Mouse (Mus musculus) embryonic facial prominence, embryonic 13.5 days (tissue): ENCODE measurements around the gene Slc7a6. TPM values are rescaled to one million over a fixed set of nuclear protein-coding genes. Genes with fewer than 3 reads are reported as not detected.

Source experiments
- ATAC-seq: fragments of 200-750 bp; cut with Nextera tagmentation; 2 replicates; pipeline ENCODE4 v1.8.0; 2017; ENCODE audit warnings: low read depth; ENCODE audit not compliant: insufficient number of reproducible peaks, insufficient read depth, low FRiP score, low TSS enrichment
- H3K27ac ChIP-seq: fragments of 300-500 bp; sonication (generic); 2 replicates; pipeline ENCODE4 v1.5.1; 2015; ENCODE audit warnings: moderate library complexity, mild to moderate bottlenecking, inconsistent platforms
- H3K27me3 ChIP-seq: fragments of 300-500 bp; sonication (generic); 2 replicates; pipeline ENCODE4 v1.6.1; 2015; ENCODE audit warnings: mild to moderate bottlenecking, inconsistent platforms
- H3K36me3 ChIP-seq: fragments of 300-500 bp; sonication (generic); 2 replicates; pipeline ENCODE4 v1.6.1; 2015; ENCODE audit warnings: mild to moderate bottlenecking, inconsistent platforms
- H3K4me1 ChIP-seq: fragments of 300-500 bp; sonication (generic); 2 replicates; pipeline ENCODE4 v1.6.1; 2015; ENCODE audit warnings: inconsistent platforms
- H3K4me2 ChIP-seq: fragments of 300-500 bp; sonication (generic); 2 replicates; pipeline ENCODE4 v1.6.1; 2015; ENCODE audit warnings: moderate library complexity, mild to moderate bottlenecking, inconsistent platforms
- H3K4me3 ChIP-seq: fragments of 300-500 bp; sonication (generic); 2 replicates; pipeline ENCODE4 v1.5.1; 2015; ENCODE audit warnings: mild to moderate bottlenecking, inconsistent platforms
- H3K9ac ChIP-seq: fragments of 300-500 bp; sonication (generic); 2 replicates; pipeline ENCODE4 v1.6.1; 2015; ENCODE audit warnings: mild to moderate bottlenecking, inconsistent platforms
- H3K9me3 ChIP-seq: fragments of 300-500 bp; sonication (generic); 2 replicates; pipeline ENCODE4 v1.6.1; 2016; ENCODE audit warnings: inconsistent platforms
- WGBS: fragments of 180-500 bp; shearing (Covaris S2); methylation state at CpG from one replicate; pipeline ENCODE4 v1.1.7; 2015; ENCODE audit warnings: mixed read lengths; 5-methylcytosine and 5-hydroxymethylcytosine counted together
- polyA plus RNA-seq: library from polyadenylated mRNA; unstranded; fragments of >200 nt; fragmentation: Nextera tagmentation; extraction: Ambion mirVana; gene quantifications from 2 replicates; pipeline ENCODE4 v1.2.1, GENCODE M21; 2015

Slc7a6 gene
- polyA plus RNA-seq = 57.6 and 59.2 TPM in 2 replicates

GRCm38 (mm10) chr8:106168356-106169016, at the start of gene Slc7a6:
Gene Slc7a6, plus strand, starts transcription at chr8:106168857.
- no peaks in the 10 kb centered on the region for H3K9me3 ChIP-seq
- peak; percentile 79 for ATAC-seq
- H3K4me2 ChIP-seq = peak within 1 kb of the TSS; percentile 84
- H3K27ac ChIP-seq = peak within 1 kb of the TSS; percentile 93
- H3K27me3 ChIP-seq = no peaks in the 10 kb centered on the region
- peaks cover 12% of the 10 kb centered on the region for H3K36me3 ChIP-seq
- H3K9ac ChIP-seq = peak within 1 kb of the TSS; percentile 90
- peaks cover 13% of the 10 kb centered on the region for H3K4me1 ChIP-seq
- under 1% methylated on average over 58 of the region's 59 CpGs for WGBS
- H3K4me3 ChIP-seq = peak within 1 kb of the TSS; percentile 84

- Histone ChIP-seq H3K4me1 (no peaks in the 10 kb centered on the region), H3K4me2 (no peak overlapping the region), H3K36me3 (peaks cover 43% of the 10 kb centered on the region), H3K4me3 (no peak overlapping the region), H3K9ac (no peak overlapping the region), H3K9me3 (no peaks in the 10 kb centered on the region), H3K27ac (no peak overlapping the region), H3K27me3 (no peaks in the 10 kb centered on the region)
- 85% methylated on average over 3 of the region's 3 CpGs for WGBS
- ATAC-seq = no peak
Observed at GRCm38 (mm10) chr8:106123443-106123842, 45.2 kb upstream of the Slc7a6 start.

- H3K4me2 ChIP-seq = no peak overlapping the region
- no peaks in the 10 kb centered on the region for H3K4me1 ChIP-seq
- no peaks in the 10 kb centered on the region for H3K9me3 ChIP-seq
- no peak overlapping the region for H3K9ac ChIP-seq
- H3K27me3 ChIP-seq = no peaks in the 10 kb centered on the region
- 92% methylated on average over 1 of the region's 1 CpGs for WGBS
- no peak overlapping the region for H3K4me3 ChIP-seq
- H3K27ac ChIP-seq = no peak overlapping the region
- H3K36me3 ChIP-seq = peaks cover 53% of the 10 kb centered on the region
- ATAC-seq = no peak
Observed at GRCm38 (mm10) chr8:106126055-106126454, 42.6 kb upstream of the Slc7a6 start.

- H3K36me3 ChIP-seq = peaks cover 59% of the 10 kb centered on the region
- H3K9me3 ChIP-seq = no peaks in the 10 kb centered on the region
- no peak overlapping the region for H3K4me2 ChIP-seq
- no peak overlapping the region for H3K27ac ChIP-seq
- no peak overlapping the region for H3K9ac ChIP-seq
- no peak overlapping the region for H3K4me3 ChIP-seq
- no peak for ATAC-seq
- no peaks in the 10 kb centered on the region for H3K4me1 ChIP-seq
- no peaks in the 10 kb centered on the region for H3K27me3 ChIP-seq
- 75% methylated on average over 3 of the region's 3 CpGs for WGBS
Observed at GRCm38 (mm10) chr8:106127054-106127453, 41.6 kb upstream of the Slc7a6 start.

- WGBS = 88% methylated on average over 10 of the region's 10 CpGs
- no peaks in the 10 kb centered on the region for H3K9me3 ChIP-seq
- peaks cover 6% of the 10 kb centered on the region for H3K27me3 ChIP-seq
- no peak for ATAC-seq
- H3K4me3 ChIP-seq = no peak overlapping the region
- peaks cover 66% of the 10 kb centered on the region for H3K36me3 ChIP-seq
- no peak overlapping the region for H3K4me2 ChIP-seq
- no peak overlapping the region for H3K9ac ChIP-seq
- no peaks in the 10 kb centered on the region for H3K4me1 ChIP-seq
- H3K27ac ChIP-seq = no peak overlapping the region
Observed at GRCm38 (mm10) chr8:106127882-106128410, 40.7 kb upstream of the Slc7a6 start.

- no peak overlapping the region for H3K4me2 ChIP-seq
- H3K4me1 ChIP-seq = no peaks in the 10 kb centered on the region
- H3K9ac ChIP-seq = no peak overlapping the region
- peaks cover 62% of the 10 kb centered on the region for H3K36me3 ChIP-seq
- peaks cover 21% of the 10 kb centered on the region for H3K27me3 ChIP-seq
- ATAC-seq = no peak
- no peak overlapping the region for H3K4me3 ChIP-seq
- no peak overlapping the region for H3K27ac ChIP-seq
- H3K9me3 ChIP-seq = no peaks in the 10 kb centered on the region
Observed at GRCm38 (mm10) chr8:106129232-106129930, 39.3 kb upstream of the Slc7a6 start.

GRCm38 (mm10) chr8:106129997-106130396, 38.7 kb upstream of the Slc7a6 start:
- Histone ChIP-seq H3K36me3 (peaks cover 62% of the 10 kb centered on the region), H3K9me3 (no peaks in the 10 kb centered on the region), H3K4me3 (no peak overlapping the region), H3K27ac (no peak overlapping the region), H3K4me2 (no peak overlapping the region), H3K9ac (no peak overlapping the region), H3K4me1 (0 out of 2 replicates have a peak, but pooled peaks cover under 1% of the 10 kb centered on the region), H3K27me3 (peaks cover 27% of the 10 kb centered on the region)
- WGBS = 81% methylated on average over 2 of the region's 2 CpGs
- ATAC-seq = no peak

GRCm38 (mm10) chr8:106130505-106130904, 38.2 kb upstream of the Slc7a6 start:
- Histone ChIP-seq H3K27ac (no peak overlapping the region), H3K36me3 (peaks cover 62% of the 10 kb centered on the region), H3K27me3 (peaks cover 32% of the 10 kb centered on the region), H3K9me3 (no peaks in the 10 kb centered on the region), H3K9ac (no peak overlapping the region), H3K4me1 (peaks cover 6% of the 10 kb centered on the region; the same call in 1 of the 2 replicates), H3K4me3 (no peak overlapping the region), H3K4me2 (no peak overlapping the region)
- ATAC-seq = no peak
- 81% methylated on average over 2 of the region's 2 CpGs for WGBS

GRCm38 (mm10) chr8:106131021-106131420, 37.6 kb upstream of the Slc7a6 start:
- Histone ChIP-seq H3K27ac (no peak overlapping the region), H3K36me3 (peaks cover 62% of the 10 kb centered on the region), H3K4me2 (no peak overlapping the region), H3K9me3 (no peaks in the 10 kb centered on the region), H3K4me3 (no peak overlapping the region), H3K27me3 (peaks cover 37% of the 10 kb centered on the region), H3K4me1 (peaks cover 11% of the 10 kb centered on the region), H3K9ac (no peak overlapping the region)
- WGBS = 92% methylated on average over 4 of the region's 4 CpGs
- ATAC-seq = no peak

- no peak overlapping the region for H3K27ac ChIP-seq
- ATAC-seq = no peak
- peaks cover 43% of the 10 kb centered on the region for H3K27me3 ChIP-seq
- H3K9me3 ChIP-seq = no peaks in the 10 kb centered on the region
- H3K4me2 ChIP-seq = no peak overlapping the region
- H3K36me3 ChIP-seq = peaks cover 62% of the 10 kb centered on the region
- H3K4me1 ChIP-seq = peaks cover 18% of the 10 kb centered on the region
- 87% methylated on average over 7 of the region's 7 CpGs for WGBS
- H3K9ac ChIP-seq = no peak overlapping the region
- H3K4me3 ChIP-seq = no peak overlapping the region
Observed at GRCm38 (mm10) chr8:106131488-106132222, 37.0 kb upstream of the Slc7a6 start.

- no peak for ATAC-seq
- Histone ChIP-seq H3K27me3 (peaks cover 50% of the 10 kb centered on the region), H3K9me3 (no peaks in the 10 kb centered on the region), H3K4me3 (no peak overlapping the region), H3K27ac (no peak overlapping the region), H3K9ac (no peak overlapping the region), H3K4me1 (peaks cover 25% of the 10 kb centered on the region), H3K4me2 (no peak overlapping the region), H3K36me3 (peaks cover 56% of the 10 kb centered on the region)
- WGBS = 95% methylated on average over 11 of the region's 11 CpGs
Observed at GRCm38 (mm10) chr8:106132356-106132755, 36.3 kb upstream of the Slc7a6 start.
